Mouse (Mus musculus) heart, postnatal 36 days (tissue): ENCODE results near the gene Ifnl2. TPM values are rescaled to one million over a fixed set of nuclear protein-coding genes. Genes with fewer than 3 reads are reported as not detected.
A peak's percentile ranks its signal among the peaks of the same experiment; 100 is the strongest.

Experiments
- DNase-seq, 2 experiments: peaks; one replicate each; pipeline ENCODE4 v3.0.0; 2021 to 2022
- intact Hi-C: fragments of 180-260 bp; cut with DNase I; formaldehyde crosslinking; loops from one replicate; pipeline ENCODE4 v1.15.1; 2025
- total RNA-seq, 2 experiments: library from RNA; stranded (reverse); gene quantifications; 2 replicates each; pipeline ENCODE4 v1.2.3; 2021

Ifnl2 gene
- total RNA-seq, 2 experiments from 2014 or later: not detected

- intact Hi-C loops: no loop called here
- DNase-seq: no peak
Measured at GRCm38 (mm10) chr7:28495426-28495825, 14.8 kb downstream of the Ifnl2 start.

GRCm38 (mm10) chr7:28492310-28492709 is 17.9 kb downstream of the Ifnl2 start:
- intact Hi-C loops: no loop called here
- DNase-seq: no peak

DNA sequence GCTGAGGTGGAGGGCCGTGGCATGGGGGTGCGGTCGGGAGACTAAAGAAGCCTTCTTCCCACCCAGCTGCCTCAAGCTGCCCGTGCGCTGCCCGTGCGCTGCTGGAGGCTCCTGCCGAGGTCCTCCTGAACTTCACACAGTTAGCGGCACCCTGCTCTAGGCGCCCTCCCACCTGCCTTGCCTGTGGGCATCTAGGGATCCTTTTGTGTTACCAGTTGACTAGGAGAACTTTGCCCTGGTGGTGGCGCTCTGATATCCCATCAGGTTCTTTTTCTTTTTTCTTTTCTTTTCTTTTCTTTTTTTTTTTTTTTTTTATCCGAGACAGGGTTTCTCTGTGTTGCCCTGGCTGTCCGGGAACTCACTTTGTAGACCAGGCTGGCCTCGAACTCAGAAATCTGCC is 19.4 kb downstream of the Ifnl2 start:
- no peak for DNase-seq
- intact Hi-C loops: loop anchor here (2.0 kb wide), 1 partner anchor 110 kb away; no protein-coding TSS in a partner anchor

GRCm38 (mm10) chr7:28490410-28490809 is 19.8 kb downstream of the Ifnl2 start:
- DNase-seq: peak; percentile 33 to 45

GRCm38 (mm10) chr7:28488030-28488491 is 22.2 kb downstream of the Ifnl2 start:
- DNase-seq: no peak

More at GRCm38 (mm10) chr7:28490410-28490809, 19.8 kb downstream of the Ifnl2 start:
- intact Hi-C loops: loop anchor here (2.0 kb wide), 1 partner anchor 110 kb away; no protein-coding TSS in a partner anchor

GRCm38 (mm10) chr7:28484192-28484591 is 26.1 kb downstream of the Ifnl2 start:
- DNase-seq: no peak
- intact Hi-C loops: no loop called here

More at GRCm38 (mm10) chr7:28488030-28488491, 22.2 kb downstream of the Ifnl2 start:
- intact Hi-C loops: no loop called here

DNA sequence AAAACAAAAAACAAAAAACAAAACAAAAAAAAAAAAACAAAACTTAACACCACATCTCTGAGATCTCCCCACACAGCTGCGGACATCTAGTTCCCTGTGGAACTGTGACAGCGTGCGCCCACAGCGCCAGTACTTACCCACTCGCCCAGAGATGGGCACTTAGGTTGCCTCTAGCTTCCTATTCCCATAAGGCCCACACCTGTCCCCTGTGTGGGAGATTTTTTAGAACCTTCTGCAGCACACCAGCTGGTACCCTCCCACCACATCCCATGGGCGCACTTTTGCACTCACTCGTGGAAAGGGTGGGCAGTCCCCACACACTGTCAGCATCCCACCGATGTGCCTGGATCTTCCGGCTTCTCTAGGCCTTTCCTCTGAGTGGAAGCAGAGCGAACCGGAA is 27.4 kb downstream of the Ifnl2 start:
- no peak for DNase-seq
- intact Hi-C loops: no loop called here

DNA sequence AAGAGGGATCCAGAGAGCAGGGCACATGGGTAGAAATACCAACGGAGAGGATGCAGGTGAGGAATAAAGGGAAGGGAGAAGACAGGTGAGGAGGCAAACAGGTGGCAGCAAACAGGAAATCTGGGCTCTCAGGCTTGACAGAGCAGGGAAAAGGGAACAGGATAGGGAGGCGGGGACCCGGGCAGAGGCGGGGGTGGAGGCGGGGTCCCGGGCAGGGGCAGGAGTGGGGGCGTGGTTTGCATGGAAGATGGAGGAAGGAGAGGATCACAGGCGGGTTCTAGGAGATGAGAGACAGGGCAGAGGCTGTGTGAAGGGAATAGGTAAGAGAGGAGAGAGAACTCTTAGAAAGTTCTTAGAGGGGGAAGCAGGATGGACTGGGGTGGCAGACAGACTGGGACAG is 31.4 kb downstream of the Ifnl2 start:
- intact Hi-C loops: no loop called here
- no peak for DNase-seq

DNA sequence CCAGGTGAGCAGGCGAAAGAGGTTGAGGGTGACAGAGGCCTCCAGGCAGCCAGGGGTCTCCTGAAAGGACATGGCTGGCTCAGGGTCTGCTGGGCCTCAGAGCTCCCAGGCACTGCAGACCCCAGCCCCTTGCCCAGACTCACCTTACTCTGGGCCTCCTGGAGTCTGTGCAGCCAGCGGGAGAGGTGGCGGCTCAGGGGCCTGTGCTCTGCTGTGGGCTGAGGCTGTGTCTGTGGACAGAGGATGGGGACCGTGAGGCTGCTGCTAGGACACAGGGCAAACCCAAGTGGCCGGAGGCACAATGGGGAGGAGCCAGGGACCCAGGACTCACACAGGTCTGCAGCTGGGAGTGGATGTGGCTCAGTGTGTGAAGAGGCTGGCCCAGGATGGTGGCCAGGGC is 32.9 kb downstream of the Ifnl2 start:
- intact Hi-C loops: no loop called here
- no peak for DNase-seq

DNA sequence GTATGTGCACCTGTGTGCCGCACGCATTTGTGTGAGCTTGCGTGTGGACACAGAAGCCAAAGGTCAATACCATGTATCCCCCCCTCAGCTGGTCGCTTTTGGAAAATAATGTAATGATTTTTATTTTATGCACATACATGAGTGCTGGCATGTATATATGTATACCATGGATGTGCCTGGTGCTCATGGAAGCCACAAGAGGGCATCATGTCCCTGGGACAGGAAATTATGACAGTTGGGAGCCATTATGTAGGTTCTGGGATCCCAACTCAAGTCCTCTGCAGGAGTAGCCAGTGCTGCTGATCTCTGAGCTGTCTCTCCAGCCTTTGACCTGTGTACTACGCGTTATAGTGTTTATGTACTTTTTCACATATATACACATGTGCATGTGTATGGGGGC is 34.1 kb downstream of the Ifnl2 start:
- intact Hi-C loops: no loop called here
- no peak for DNase-seq

GRCm38 (mm10) chr7:28467213-28467751 is 43.0 kb downstream of the Ifnl2 start:
- DNase-seq: peak; percentile 37 to 38
- intact Hi-C loops: no loop called here

GRCm38 (mm10) chr7:28466721-28467212 is 43.5 kb downstream of the Ifnl2 start:
- intact Hi-C loops: no loop called here
- no peak for DNase-seq

DNA sequence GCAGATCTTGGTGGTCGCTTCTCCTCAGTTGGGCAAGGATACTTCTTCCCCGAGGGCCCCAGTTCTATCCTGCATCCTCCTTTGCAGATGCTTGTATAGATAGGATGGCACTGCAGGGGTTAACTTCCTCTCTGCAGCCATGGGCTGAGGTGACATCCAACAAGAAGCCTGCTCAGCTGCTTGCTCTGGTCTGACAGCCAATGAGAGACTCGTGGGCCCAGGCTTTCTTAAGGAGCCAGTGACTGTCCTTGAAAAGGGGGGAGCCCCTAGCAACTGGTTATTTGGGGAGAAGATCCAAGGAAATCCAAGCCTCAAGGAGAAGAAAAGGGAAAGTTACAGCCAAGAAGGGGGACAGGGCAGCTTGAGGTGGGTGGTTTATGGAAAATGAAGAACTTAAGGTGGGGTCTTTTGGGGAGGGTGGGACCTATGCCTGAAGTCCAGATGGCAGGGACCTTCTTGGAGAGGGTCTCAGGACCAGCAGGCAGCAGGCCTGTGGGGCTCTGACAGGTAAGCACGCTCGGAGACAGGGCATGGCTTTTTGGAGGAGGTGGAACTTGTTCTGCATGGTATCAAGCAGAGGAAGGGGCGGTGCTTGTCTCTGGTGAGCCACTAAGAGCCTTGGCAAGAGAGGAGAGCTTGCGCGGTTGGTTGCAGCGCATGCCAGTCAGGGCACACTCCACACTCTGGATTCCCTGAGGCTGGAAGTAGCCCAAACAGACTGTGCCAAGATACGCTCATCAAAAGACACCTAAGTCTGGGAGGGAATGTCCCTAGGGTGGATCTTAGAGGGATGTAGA is 45.6 kb downstream of the Ifnl2 start:
- DNase-seq: no peak
- intact Hi-C loops: no loop called here

DNA sequence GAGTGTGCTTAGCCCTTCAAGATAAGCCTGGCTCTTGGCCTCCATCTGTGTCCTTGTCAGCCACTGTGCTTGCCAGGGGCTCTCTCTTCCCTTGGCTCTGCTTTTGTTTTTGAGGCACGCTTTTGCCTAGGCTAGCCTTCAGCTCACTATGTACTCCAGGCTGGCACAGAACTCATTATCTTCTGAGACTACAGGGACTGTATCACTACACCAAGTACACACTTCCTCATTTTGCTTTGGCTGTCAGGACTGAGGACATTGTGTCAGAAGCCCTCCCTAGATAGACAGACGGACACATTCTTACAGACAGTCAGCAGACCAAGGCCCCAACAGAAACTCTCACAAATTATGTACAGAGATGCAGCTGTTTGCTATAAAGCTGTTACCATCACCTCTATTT is 47.5 kb downstream of the Ifnl2 start:
- no peak for DNase-seq
- intact Hi-C loops: no loop called here

DNA sequence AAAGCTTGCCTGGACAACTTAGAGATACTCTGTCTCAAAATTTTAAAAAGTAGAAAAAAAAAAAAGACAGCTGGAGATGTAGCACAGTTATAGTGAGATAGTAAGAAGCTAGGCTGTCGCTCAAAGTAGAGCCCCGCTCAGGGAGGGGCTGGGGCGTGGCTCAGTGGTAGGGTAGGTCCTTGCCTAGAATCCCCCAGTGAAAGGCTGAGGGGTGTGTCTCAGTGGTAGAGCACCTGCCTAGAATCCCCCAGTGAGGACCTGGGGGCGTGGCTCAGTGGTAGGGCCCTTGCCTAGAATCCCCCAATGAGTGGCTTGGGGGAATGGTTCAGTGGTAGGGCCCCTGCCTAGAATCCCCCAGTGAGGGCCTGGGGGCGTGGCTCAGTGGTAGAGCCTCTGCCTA is 49.9 kb downstream of the Ifnl2 start:
- DNase-seq: no peak
- intact Hi-C loops: no loop called here

Other genes with a start within 250 kb of the Ifnl2 start
- 10 to 100 TPM; 11.7 to 12.0 TPM for gene Eid2, start 242.6 kb downstream of the Ifnl2 start, total RNA-seq
- 10 to 100 TPM; 12.6 to 13.5 TPM for gene Eid2b, start 232.7 kb downstream of the Ifnl2 start, total RNA-seq
- not detected for gene Selenov, start 219.3 kb downstream of the Ifnl2 start, total RNA-seq
- gene Dll3, start 208.2 kb downstream of the Ifnl2 start, total RNA-seq: not detected
- gene Timm50, start 198.4 kb downstream of the Ifnl2 start, total RNA-seq: 10 to 100 TPM; 58.9 to 66.3 TPM
- gene Supt5, start 171.7 kb downstream of the Ifnl2 start, total RNA-seq: 10 to 100 TPM; 56.8 to 62.8 TPM
- gene Rps16, start 159.8 kb downstream of the Ifnl2 start, total RNA-seq: 100 to 1,000 TPM; 494 to 516 TPM
- gene Plekhg2, start 137.9 kb downstream of the Ifnl2 start, total RNA-seq: 10 to 100 TPM; 15.1 to 15.8 TPM
- gene Zfp36, start 130.2 kb downstream of the Ifnl2 start, total RNA-seq: 10 to 100 TPM; 14.7 to 29.0 TPM
- 10 to 100 TPM; 18.2 to 20.1 TPM for gene Med29, start 117.7 kb downstream of the Ifnl2 start, total RNA-seq
- gene Paf1, start 117.5 kb downstream of the Ifnl2 start, total RNA-seq: 10 to 100 TPM; 38.8 to 48.0 TPM
- gene Gmfg, start 73.0 kb downstream of the Ifnl2 start, total RNA-seq: 1 to 10 TPM; 4.6 to 7.2 TPM
- gene Lrfn1, start 58.5 kb downstream of the Ifnl2 start, total RNA-seq: under 1 TPM; 0.38 to 0.86 TPM
- not detected for gene Ifnl3, start 12.4 kb upstream of the Ifnl2 start, total RNA-seq
- gene Sycn, start 30.4 kb upstream of the Ifnl2 start, total RNA-seq: not detected
- not detected for gene Nccrp1, start 36.8 kb upstream of the Ifnl2 start, total RNA-seq
- 10 to 100 TPM; 20.5 to 24.5 TPM for gene Samd4b, start 87.7 kb upstream of the Ifnl2 start, total RNA-seq
- 1 to 10 TPM; 7.3 to 7.4 TPM for gene Pak4, start 87.7 kb upstream of the Ifnl2 start, total RNA-seq
- gene Acp7, start 120.9 kb upstream of the Ifnl2 start, total RNA-seq: not detected
- under 1 TPM in 1 of 2 experiments, not detected in 1; 0.22 TPM for gene Fbxo27, start 182.4 kb upstream of the Ifnl2 start, total RNA-seq
- gene Fbxo17, start 206.3 kb upstream of the Ifnl2 start, total RNA-seq: under 1 TPM; 0.46 to 0.53 TPM
- 10 to 100 TPM; 53.9 to 54.1 TPM for gene Mrps12, start 231.4 kb upstream of the Ifnl2 start, total RNA-seq
- 10 to 100 TPM; 14.6 to 16.3 TPM for gene Sars2, start 231.5 kb upstream of the Ifnl2 start, total RNA-seq
- not detected for gene Ccer2, start 245.7 kb upstream of the Ifnl2 start, total RNA-seq